Mouse (Mus musculus): ENCODE results near the gene Fam104a.

DNA sequence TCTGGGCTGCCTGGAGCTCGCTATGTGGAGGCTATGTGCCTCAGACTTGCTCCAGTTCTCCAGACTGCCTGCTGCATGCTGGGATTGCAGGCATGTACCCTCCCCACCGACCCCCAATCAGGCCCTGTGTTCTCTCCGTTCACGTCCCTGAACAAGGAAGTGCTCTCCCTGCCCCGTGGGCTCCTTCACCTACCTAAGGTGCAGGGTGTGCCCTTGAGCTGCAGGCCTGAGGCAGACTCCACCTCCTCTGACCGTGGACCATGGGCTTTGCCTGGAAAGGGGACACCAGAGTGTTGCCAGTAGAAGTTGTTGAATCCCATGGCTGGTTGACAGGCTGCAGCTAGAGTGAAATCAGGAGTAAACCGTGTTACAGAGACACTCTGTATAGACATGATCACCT, 15.7 kb upstream of the Fam104a start:
- TF ChIP-seq CTCF (IDR thresholded peaks at IDR 0.05; ENCODE audit: control insufficient read depth, insufficient read depth, insufficient replicate concordance, low read depth, low read length) (no peak), POLR2A (IDR thresholded peaks at IDR 0.05; ENCODE audit: control insufficient read depth, low read depth, low read length) (no peak)

Data from testis, adult 2 months (tissue).